Mouse (Mus musculus): ENCODE measurements at regions not wholly inside any gene's neighbourhood (a gene's known extent, or its start where the extent isn't known, plus 50 kb on each side); places are given as distances from the start of the nearest gene placed in this dataset.

DNA sequence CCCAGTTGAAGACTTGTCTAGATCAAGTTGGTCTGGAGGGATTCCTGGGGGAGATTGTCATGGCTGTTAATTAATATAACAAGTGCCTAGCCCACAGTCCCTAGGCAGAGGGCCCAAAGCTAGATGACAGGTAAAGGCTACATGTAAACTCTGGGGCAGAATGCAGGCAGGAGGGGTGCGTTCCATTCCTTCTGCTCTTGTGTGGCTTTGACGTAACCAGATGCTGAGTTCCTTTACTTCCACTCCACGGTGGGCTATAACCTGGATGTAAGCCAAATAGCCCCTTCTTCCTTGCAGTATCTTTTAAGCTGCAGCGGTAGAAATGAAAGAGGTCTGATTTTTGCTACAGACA is 185.3 kb upstream of the Nckap5 start:
- no peak for DNase-seq (ENCODE audit: low spot score)
- no peak overlapping the region for H3K9ac ChIP-seq (ENCODE audit: low read depth, low read length)
- H3K27ac ChIP-seq: no peak overlapping the region
- no peaks in the 10 kb centered on the region for H3K36me3 ChIP-seq (ENCODE audit: insufficient read depth, low read length)
- ATAC-seq (replicated peaks; ENCODE audit: low FRiP score, low read depth): no peak
- no peak overlapping the region for H3K4me2 ChIP-seq (ENCODE audit: low read length)
- H3K9me3 ChIP-seq (replicated peaks; ENCODE audit: low read length): no peaks in the 10 kb centered on the region
- whole genome bisulfite sequencing: 59% methylated on average over 4 of the region's 4 CpGs
- TF ChIP-seq CTCF (IDR thresholded peaks at IDR 0.05; ENCODE audit: low read depth): no peak
- no peak overlapping the region for H3K4me3 ChIP-seq (replicated peaks; ENCODE audit: low read depth, low read length)
- H3K27me3 ChIP-seq (ENCODE audit: insufficient read depth, low read length): no peaks in the 10 kb centered on the region
- no peaks in the 10 kb centered on the region for H3K4me1 ChIP-seq (replicated peaks; ENCODE audit: insufficient read depth, low read length)

DNA sequence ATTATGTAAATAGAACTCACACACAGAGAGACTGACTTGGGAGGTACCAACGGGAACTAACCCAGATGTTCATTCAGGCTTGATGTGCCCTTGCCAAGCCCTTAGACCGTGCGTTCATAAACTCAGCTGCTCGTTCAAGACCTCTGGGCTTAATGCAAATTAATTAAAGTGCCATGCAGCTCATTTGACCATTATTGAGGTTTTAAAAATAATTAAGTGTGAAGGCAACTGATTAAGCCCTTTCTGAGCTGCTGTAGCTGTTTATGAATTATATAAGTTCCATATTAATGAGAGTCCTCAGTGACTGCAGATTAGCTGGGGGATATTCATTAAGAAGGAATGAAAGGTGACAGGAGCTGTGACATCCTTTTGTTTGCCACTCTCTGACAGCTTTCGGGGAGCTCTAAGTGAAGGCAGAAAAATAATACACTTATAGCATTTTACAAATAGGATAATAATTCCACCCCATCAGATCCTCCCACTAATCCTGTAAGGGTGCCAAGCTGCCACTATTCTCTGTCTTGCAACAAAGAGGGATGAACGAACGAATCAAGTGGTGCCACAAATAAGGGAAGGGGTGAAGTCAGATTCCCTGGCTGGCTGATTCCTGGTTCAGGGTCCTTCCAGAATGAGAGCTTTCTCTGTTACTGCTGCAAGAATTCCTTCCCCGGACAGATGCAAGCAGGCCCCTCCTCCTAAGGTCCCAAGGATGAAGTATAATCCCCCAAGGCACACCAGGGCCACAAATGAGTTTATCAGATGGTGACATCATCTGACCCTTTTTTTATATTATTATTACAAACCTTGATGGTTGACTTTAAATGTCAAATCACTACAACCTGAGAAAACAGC is 184.7 kb upstream of the Nckap5 start:
- DNase-seq (ENCODE audit: low spot score): peak; percentile 15
- ATAC-seq (replicated peaks; ENCODE audit: low FRiP score, low read depth): no peak; the same call in 1 of the 2 replicates
- TF ChIP-seq CTCF (IDR thresholded peaks at IDR 0.05; ENCODE audit: low read depth): no peak

DNA sequence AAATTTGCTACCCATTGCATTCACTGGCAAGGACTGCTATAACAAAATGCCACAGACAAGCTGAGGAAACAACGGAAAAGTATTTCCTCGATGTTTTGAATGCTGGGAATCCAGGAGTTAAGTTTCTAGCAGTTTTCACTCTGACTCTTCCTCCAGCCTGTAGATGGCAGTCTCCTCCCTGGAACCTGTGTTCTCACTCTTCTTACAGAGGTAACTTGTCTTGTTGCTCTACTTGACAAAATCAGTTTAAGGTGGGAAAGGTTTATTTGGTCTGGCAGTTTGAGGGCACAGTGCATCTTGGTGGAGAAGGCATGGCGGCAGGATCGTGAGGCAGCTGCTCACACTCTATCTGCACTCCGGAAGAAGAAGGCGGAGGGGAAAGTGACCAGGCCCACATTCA is 181.3 kb upstream of the Nckap5 start:
- no peaks in the 10 kb centered on the region for H3K9me3 ChIP-seq (replicated peaks; ENCODE audit: low read length)
- no peak for ATAC-seq (replicated peaks; ENCODE audit: low FRiP score, low read depth)
- peak; percentile 52 for DNase-seq (ENCODE audit: low spot score)
- no peaks in the 10 kb centered on the region for H3K4me1 ChIP-seq (replicated peaks; ENCODE audit: insufficient read depth, low read length)
- no peaks in the 10 kb centered on the region for H3K27me3 ChIP-seq (ENCODE audit: insufficient read depth, low read length)
- WGBS: 61% methylated on average over 6 of the region's 6 CpGs
- H3K36me3 ChIP-seq (ENCODE audit: insufficient read depth, low read length): no peaks in the 10 kb centered on the region
- no peak overlapping the region for H3K4me3 ChIP-seq (replicated peaks; ENCODE audit: low read depth, low read length)
- no peak overlapping the region for H3K4me2 ChIP-seq (ENCODE audit: low read length)
- peak; percentile 75 for TF ChIP-seq CTCF (IDR thresholded peaks at IDR 0.05; ENCODE audit: low read depth)
- no peak overlapping the region for H3K27ac ChIP-seq
- H3K9ac ChIP-seq (ENCODE audit: low read depth, low read length): no peak overlapping the region

More for the DNA sequence above, 184.7 kb upstream of the Nckap5 start:
- Histone ChIP-seq H3K27me3 (ENCODE audit: insufficient read depth, low read length) (no peaks in the 10 kb centered on the region), H3K4me2 (ENCODE audit: low read length) (no peak overlapping the region), H3K4me3 (replicated peaks; ENCODE audit: low read depth, low read length) (no peak overlapping the region), H3K36me3 (ENCODE audit: insufficient read depth, low read length) (no peaks in the 10 kb centered on the region), H3K27ac (no peak overlapping the region), H3K9ac (ENCODE audit: low read depth, low read length) (no peak overlapping the region), H3K9me3 (replicated peaks; ENCODE audit: low read length) (no peaks in the 10 kb centered on the region), H3K4me1 (replicated peaks; ENCODE audit: insufficient read depth, low read length) (no peaks in the 10 kb centered on the region)
- 30% methylated on average over 8 of the region's 8 CpGs for WGBS

DNA sequence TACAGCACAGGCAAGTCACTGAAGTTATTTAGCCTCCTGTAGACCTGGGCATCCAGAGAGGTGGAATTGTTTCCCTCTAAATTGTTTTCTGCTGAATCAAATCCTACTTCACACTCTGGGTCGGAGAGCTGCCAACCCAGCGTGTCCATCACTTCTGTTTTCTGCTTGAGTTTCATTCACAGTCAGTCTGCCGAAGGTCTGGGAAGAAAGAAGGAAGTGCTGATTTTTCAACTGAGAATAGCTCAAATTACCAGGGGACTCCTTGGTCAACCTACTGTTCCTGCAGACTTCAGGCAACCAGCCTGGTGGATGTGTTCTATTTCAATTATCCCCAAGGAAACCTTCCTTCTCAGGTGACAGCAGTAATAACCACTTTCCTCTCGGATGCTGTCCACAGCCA is 179.1 kb upstream of the Nckap5 start:
- ATAC-seq (replicated peaks; ENCODE audit: low FRiP score, low read depth) (no peak), DNase-seq (ENCODE audit: low spot score) (no peak)
- Histone ChIP-seq H3K27ac (no peak overlapping the region), H3K9me3 (replicated peaks; ENCODE audit: low read length) (no peaks in the 10 kb centered on the region), H3K4me1 (replicated peaks; ENCODE audit: insufficient read depth, low read length) (no peaks in the 10 kb centered on the region), H3K4me2 (ENCODE audit: low read length) (no peak overlapping the region), H3K4me3 (replicated peaks; ENCODE audit: low read depth, low read length) (no peak overlapping the region), H3K9ac (ENCODE audit: low read depth, low read length) (no peak overlapping the region), H3K27me3 (ENCODE audit: insufficient read depth, low read length) (no peaks in the 10 kb centered on the region), H3K36me3 (ENCODE audit: insufficient read depth, low read length) (no peaks in the 10 kb centered on the region)
- no peak for TF ChIP-seq CTCF (IDR thresholded peaks at IDR 0.05; ENCODE audit: low read depth)
- 41% methylated on average over 4 of the region's 4 CpGs for WGBS

DNA sequence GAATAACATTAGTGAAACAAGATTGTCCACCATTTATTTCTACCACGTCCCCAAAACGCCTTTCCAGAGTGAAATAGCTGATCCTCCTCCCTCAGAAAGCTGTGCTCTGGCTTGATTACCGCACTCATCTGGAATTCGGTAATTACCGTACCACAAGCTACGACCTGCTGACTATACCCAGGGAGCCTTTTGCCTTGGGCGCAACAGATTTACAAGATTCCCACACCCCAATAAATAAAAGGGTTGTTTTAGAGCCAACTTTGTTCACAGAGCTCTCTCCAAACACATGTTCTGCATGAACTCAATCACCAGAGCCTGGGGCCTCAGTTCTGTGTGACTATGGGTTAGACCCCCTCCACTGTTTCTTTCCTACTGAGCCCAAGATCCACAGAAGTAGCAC is 171.1 kb upstream of the Nckap5 start:
- Histone ChIP-seq H3K4me3 (replicated peaks; ENCODE audit: low read depth, low read length) (no peak overlapping the region), H3K27ac (no peak overlapping the region), H3K9me3 (replicated peaks; ENCODE audit: low read length) (no peaks in the 10 kb centered on the region), H3K9ac (ENCODE audit: low read depth, low read length) (no peak overlapping the region), H3K36me3 (ENCODE audit: insufficient read depth, low read length) (no peaks in the 10 kb centered on the region), H3K4me2 (ENCODE audit: low read length) (no peak overlapping the region), H3K27me3 (ENCODE audit: insufficient read depth, low read length) (no peaks in the 10 kb centered on the region), H3K4me1 (replicated peaks; ENCODE audit: insufficient read depth, low read length) (no peaks in the 10 kb centered on the region)
- WGBS: 68% methylated on average over 7 of the region's 7 CpGs
- DNase-seq (ENCODE audit: low spot score): no peak
- no peak; the same call in 1 of the 2 replicates for ATAC-seq (replicated peaks; ENCODE audit: low FRiP score, low read depth)
- no peak for TF ChIP-seq CTCF (IDR thresholded peaks at IDR 0.05; ENCODE audit: low read depth)

DNA sequence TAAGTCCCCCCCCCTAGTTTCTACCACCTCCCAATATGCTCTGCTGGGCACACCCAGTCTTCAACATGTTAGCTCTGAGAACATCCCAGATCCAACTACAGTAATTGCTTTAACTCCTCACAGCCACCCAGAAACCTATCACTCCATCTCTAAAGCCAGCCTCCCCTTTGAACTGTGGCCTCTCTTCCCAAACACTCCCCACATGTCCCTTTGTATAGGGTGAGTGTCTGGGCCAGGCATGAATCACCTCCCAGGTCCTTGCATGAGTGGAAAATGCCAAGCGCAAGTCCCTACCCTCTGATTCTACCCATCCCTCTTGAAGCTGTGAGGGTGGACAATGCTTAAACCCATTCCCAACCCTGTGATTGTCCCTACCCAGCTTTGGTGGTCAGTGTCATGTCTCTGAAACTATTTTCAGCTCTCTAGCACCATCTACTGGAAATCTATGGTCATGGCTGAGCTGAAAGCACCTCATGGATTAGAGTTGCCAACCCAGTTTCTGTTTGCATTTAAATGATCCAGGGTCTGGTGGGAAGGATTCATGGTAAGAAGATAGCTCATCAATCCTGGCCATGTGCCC is 162.6 kb upstream of the Nckap5 start:
- H3K27me3 ChIP-seq (ENCODE audit: insufficient read depth, low read length): no peaks in the 10 kb centered on the region
- WGBS: 77% methylated on average over 1 of the region's 1 CpGs
- no peaks in the 10 kb centered on the region for H3K4me1 ChIP-seq (replicated peaks; ENCODE audit: insufficient read depth, low read length)
- DNase-seq (ENCODE audit: low spot score): peak; percentile 71
- H3K4me2 ChIP-seq (ENCODE audit: low read length): no peak overlapping the region
- H3K4me3 ChIP-seq (replicated peaks; ENCODE audit: low read depth, low read length): no peak overlapping the region
- peak; percentile 87 for TF ChIP-seq CTCF (IDR thresholded peaks at IDR 0.05; ENCODE audit: low read depth)
- ATAC-seq (replicated peaks; ENCODE audit: low FRiP score, low read depth): peak; percentile 46; the same call in 1 of the 2 replicates
- H3K36me3 ChIP-seq (ENCODE audit: insufficient read depth, low read length): no peaks in the 10 kb centered on the region
- no peak overlapping the region for H3K9ac ChIP-seq (ENCODE audit: low read depth, low read length)
- no peaks in the 10 kb centered on the region for H3K9me3 ChIP-seq (replicated peaks; ENCODE audit: low read length)
- H3K27ac ChIP-seq: no peak overlapping the region

Data from kidney, postnatal 0 days (tissue).